Mouse (Mus musculus) large intestine, adult 2 months (tissue): ENCODE measurements around the gene Crip1. TPM values are rescaled to one million over a fixed set of nuclear protein-coding genes. Genes with fewer than 3 reads are reported as not detected.

Experiments used
- DNase-seq: peaks from one replicate; pipeline ENCODE4 v3.0.0-alpha.2; 2012; ENCODE audit warnings: low read depth, low spot score
- WGBS: fragments of 180-500 bp; shearing (Covaris S2); methylation state at CpG from one replicate; pipeline ENCODE4 v1.1.7; 2018; 5-methylcytosine and 5-hydroxymethylcytosine counted together
- polyA plus RNA-seq: library from polyadenylated mRNA; depleted of rRNA; stranded (reverse); fragments of >200 nt; gene quantifications from 2 replicates; pipeline ENCODE4 v1.2.3, GENCODE M21; 2012

Gene Crip1
- polyA plus RNA-seq, 1 experiment: 11,187 TPM

- no peak for DNase-seq
- 70% methylated on average over 20 of the region's 20 CpGs for WGBS
Measured at GRCm38 (mm10) chr12:113144001-113144756, 1.9 kb upstream of the Crip1 start.

- 88% methylated on average over 16 of the region's 16 CpGs for WGBS
- DNase-seq: no peak
Measured at GRCm38 (mm10) chr12:113144886-113145285, 1.2 kb upstream of the Crip1 start.

GRCm38 (mm10) chr12:113145591-113145990, 525 bp upstream of the Crip1 start:
- WGBS: 78% methylated on average over 5 of the region's 5 CpGs
- DNase-seq: no peak

- WGBS: 70% methylated on average over 8 of the region's 8 CpGs
Measured at GRCm38 (mm10) chr12:113147481-113147880, 1.4 kb downstream of the Crip1 start.

GRCm38 (mm10) chr12:113148381-113149035, 2.4 kb downstream of the Crip1 start:
- DNase-seq: peak; percentile 75
- WGBS: 37% methylated on average over 16 of the region's 16 CpGs

More at GRCm38 (mm10) chr12:113147481-113147880, 1.4 kb downstream of the Crip1 start:
- DNase-seq: no peak

- DNase-seq: no peak
Measured at GRCm38 (mm10) chr12:113149341-113149740, 3.2 kb downstream of the Crip1 start.

GRCm38 (mm10) chr12:113149896-113150295, 3.8 kb downstream of the Crip1 start:
- 38% methylated on average over 3 of the region's 3 CpGs for WGBS
- no peak for DNase-seq

More at GRCm38 (mm10) chr12:113149341-113149740, 3.2 kb downstream of the Crip1 start:
- 55% methylated on average over 4 of the region's 4 CpGs for WGBS

GRCm38 (mm10) chr12:113150591-113150990, 4.5 kb downstream of the Crip1 start:
- DNase-seq: no peak
- 68% methylated on average over 4 of the region's 4 CpGs for WGBS

- 32% methylated on average over 8 of the region's 8 CpGs for WGBS
- DNase-seq: no peak
Measured at GRCm38 (mm10) chr12:113151046-113151445, 4.9 kb downstream of the Crip1 start.

GRCm38 (mm10) chr12:113151661-113152271, 5.7 kb downstream of the Crip1 start:
- WGBS: 0% methylated on average over 36 of the region's 36 CpGs
- DNase-seq: no peak

- 6% methylated on average over 19 of the region's 19 CpGs for WGBS
- DNase-seq: no peak
Measured at GRCm38 (mm10) chr12:113152272-113152661, 6.2 kb downstream of the Crip1 start.

GRCm38 (mm10) chr12:113152991-113153525, 6.9 kb downstream of the Crip1 start:
- DNase-seq: no peak
- 64% methylated on average over 6 of the region's 6 CpGs for WGBS

GRCm38 (mm10) chr12:113153971-113154370, 7.9 kb downstream of the Crip1 start:
- whole genome bisulfite sequencing: 75% methylated on average over 7 of the region's 7 CpGs
- no peak for DNase-seq

GRCm38 (mm10) chr12:113154747-113155075, 8.6 kb downstream of the Crip1 start:
- WGBS: 33% methylated on average over 6 of the region's 6 CpGs
- no peak for DNase-seq

- DNase-seq: peak; percentile 75
- 1% methylated on average over 32 of the region's 32 CpGs for WGBS
Measured at GRCm38 (mm10) chr12:113155076-113155771, 9.1 kb downstream of the Crip1 start.

GRCm38 (mm10) chr12:113155887-113156539, 9.9 kb downstream of the Crip1 start, which contains the start of gene Tedc1:
Tedc1 (plus strand) TSS chr12:113156421.
- WGBS: under 1% methylated on average over 46 of the region's 46 CpGs
- DNase-seq: peak; percentile 98

GRCm38 (mm10) chr12:113156540-113156929, 10.4 kb downstream of the Crip1 start:
- WGBS: 1% methylated on average over 23 of the region's 23 CpGs
- DNase-seq: no peak

GRCm38 (mm10) chr12:113157002-113157401, 10.9 kb downstream of the Crip1 start:
- 15% methylated on average over 8 of the region's 8 CpGs for WGBS
- DNase-seq: no peak

- WGBS: 81% methylated on average over 8 of the region's 8 CpGs
Measured at GRCm38 (mm10) chr12:113157521-113157920, 11.4 kb downstream of the Crip1 start.

More at GRCm38 (mm10) chr12:113157521-113157920, 11.4 kb downstream of the Crip1 start:
- DNase-seq: no peak
